Mouse (Mus musculus): ENCODE measurements around the gene Serpinb9. TPM values are rescaled to one million over a fixed set of nuclear protein-coding genes. Genes with fewer than 3 reads are reported as not detected.

Serpinb9 gene
- polyA plus RNA-seq, 1 experiment from 2014 or later = 1.6 TPM

DNA sequence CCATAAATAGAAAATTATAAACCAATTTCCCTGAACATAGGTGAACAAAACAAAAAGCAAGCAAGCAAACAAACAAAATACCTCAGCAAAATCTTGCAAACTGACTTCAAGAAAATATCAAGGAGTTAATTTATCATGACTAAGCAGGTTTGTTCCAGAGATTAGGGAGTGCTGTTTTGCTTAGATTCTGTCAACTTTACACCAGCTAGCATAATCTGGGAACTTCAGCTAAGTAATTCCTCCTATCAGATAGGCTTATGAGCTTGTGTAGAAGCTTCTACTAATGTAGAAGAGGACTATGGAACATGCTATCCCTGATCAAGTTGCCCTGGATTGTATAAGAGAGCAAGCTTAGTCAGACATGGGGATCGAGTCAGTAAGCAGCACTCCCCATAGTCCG, 44.2 kb downstream of the Serpinb9 start:
- 88% methylated on average over 2 of the region's 2 CpGs for WGBS
- ATAC-seq (replicated peaks) = no peak

DNA sequence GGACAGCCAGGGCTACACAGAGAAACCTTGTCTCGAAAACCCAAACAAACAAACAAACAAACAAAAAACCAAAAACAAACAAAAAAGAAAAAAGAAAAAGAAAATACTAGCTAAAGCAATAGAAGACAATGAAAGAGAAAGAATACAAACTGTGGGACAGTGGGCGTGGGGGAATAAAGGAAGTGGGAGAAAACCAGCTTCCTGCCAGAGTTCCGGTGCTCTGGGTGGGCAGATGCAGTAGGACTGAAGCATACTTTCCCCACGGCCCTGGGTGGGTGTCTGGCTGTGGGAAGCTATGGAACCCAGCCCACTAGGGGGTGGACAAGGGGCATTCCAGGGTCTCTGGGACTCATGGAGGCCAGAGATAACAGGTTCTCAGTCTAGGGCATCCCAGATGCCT, 45.1 kb downstream of the Serpinb9 start:
- Histone ChIP-seq H3K9me3 (no peaks in the 10 kb centered on the region), H3K9ac (no peak overlapping the region), H3K4me1 (no peaks in the 10 kb centered on the region), H3K27me3 (replicated peaks) (no peaks in the 10 kb centered on the region), H3K27ac (no peak overlapping the region), H3K4me3 (no peak overlapping the region), H3K4me2 (no peak overlapping the region), H3K36me3 (replicated peaks) (no peaks in the 10 kb centered on the region)
- WGBS = 77% methylated on average over 4 of the region's 4 CpGs
- no peak for ATAC-seq (replicated peaks)

More for the DNA sequence above, 44.2 kb downstream of the Serpinb9 start:
- H3K9me3 ChIP-seq = no peaks in the 10 kb centered on the region
- H3K36me3 ChIP-seq (replicated peaks) = no peaks in the 10 kb centered on the region
- H3K9ac ChIP-seq = no peak overlapping the region
- no peak overlapping the region for H3K4me2 ChIP-seq
- no peak overlapping the region for H3K27ac ChIP-seq
- no peak overlapping the region for H3K4me3 ChIP-seq
- H3K4me1 ChIP-seq = no peaks in the 10 kb centered on the region
- H3K27me3 ChIP-seq (replicated peaks) = no peaks in the 10 kb centered on the region

- Histone ChIP-seq H3K36me3 (replicated peaks) (no peaks in the 10 kb centered on the region), H3K27me3 (replicated peaks) (no peaks in the 10 kb centered on the region), H3K4me3 (no peak overlapping the region), H3K4me2 (no peak overlapping the region), H3K9me3 (no peaks in the 10 kb centered on the region), H3K27ac (no peak overlapping the region), H3K4me1 (no peaks in the 10 kb centered on the region), H3K9ac (no peak overlapping the region)
- ATAC-seq (replicated peaks) = no peak
- 75% methylated on average over 3 of the region's 3 CpGs for WGBS
Observed at GRCm38 (mm10) chr13:33051697-33052096, 48.6 kb downstream of the Serpinb9 start.

DNA sequence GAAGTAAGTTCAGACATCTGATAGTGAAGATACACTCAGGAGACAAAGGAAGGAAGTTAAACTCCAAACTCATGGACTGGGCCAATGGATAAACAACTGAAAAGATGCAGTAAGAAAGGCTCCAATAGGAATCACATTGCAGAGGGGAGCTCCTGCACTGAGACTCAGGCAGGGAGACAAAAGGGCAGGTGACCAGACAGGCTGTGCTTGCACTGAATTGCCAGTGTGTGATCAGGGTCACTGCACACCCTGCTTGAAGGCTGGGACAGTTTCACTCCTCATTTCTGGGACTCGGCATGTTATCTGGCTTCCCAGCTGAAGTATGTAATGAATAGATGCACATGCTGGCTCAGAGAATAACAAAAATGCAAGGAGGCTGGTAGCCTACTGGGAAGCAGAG, 60.0 kb downstream of the Serpinb9 start:
- Histone ChIP-seq H3K4me1 (no peaks in the 10 kb centered on the region), H3K36me3 (replicated peaks) (no peaks in the 10 kb centered on the region), H3K27me3 (replicated peaks) (no peaks in the 10 kb centered on the region), H3K4me2 (no peak overlapping the region), H3K9ac (no peak overlapping the region), H3K27ac (no peak overlapping the region), H3K4me3 (no peak overlapping the region), H3K9me3 (no peaks in the 10 kb centered on the region)
- 51% methylated on average over 1 of the region's 1 CpGs for WGBS
- ATAC-seq (replicated peaks) = no peak

Other genes with a start within 250 kb of the Serpinb9 start
- 0.11 and 0.21 TPM in 2 replicates for gene Mylk4, start 219.3 kb upstream of the Serpinb9 start, polyA plus RNA-seq (2015; fragmentation: Nextera tagmentation; extraction: Ambion mirVana)
- gene Wrnip1, start 201.2 kb upstream of the Serpinb9 start, polyA plus RNA-seq (2015; fragmentation: Nextera tagmentation; extraction: Ambion mirVana) = 41.5 and 54.9 TPM in 2 replicates
- not detected in 2 replicates for gene D930007J09Rik, start 200.4 kb upstream of the Serpinb9 start, polyA plus RNA-seq (2015; fragmentation: Nextera tagmentation; extraction: Ambion mirVana)
- 2.9 and 3.0 TPM in 2 replicates for gene Serpinb1a, start 152.1 kb upstream of the Serpinb9 start, polyA plus RNA-seq (2015; fragmentation: Nextera tagmentation; extraction: Ambion mirVana)
- gene Serpinb1c, start 105.0 kb upstream of the Serpinb9 start, polyA plus RNA-seq (2015; fragmentation: Nextera tagmentation; extraction: Ambion mirVana) = not detected in 2 replicates
- 1.6 and 1.7 TPM in 2 replicates for gene Serpinb6b, start 38.0 kb upstream of the Serpinb9 start, polyA plus RNA-seq (2015; fragmentation: Nextera tagmentation; extraction: Ambion mirVana)
- 0.23 and 0.36 TPM in 2 replicates for gene Serpinb9b, start 24.2 kb downstream of the Serpinb9 start, polyA plus RNA-seq (2015; fragmentation: Nextera tagmentation; extraction: Ambion mirVana)
- gene Serpinb1b, start 75.3 kb downstream of the Serpinb9 start, polyA plus RNA-seq (2015; fragmentation: Nextera tagmentation; extraction: Ambion mirVana) = 2.0 and 2.7 TPM in 2 replicates
- gene Serpinb9c, start 156.5 kb downstream of the Serpinb9 start, polyA plus RNA-seq (2015; fragmentation: Nextera tagmentation; extraction: Ambion mirVana) = not detected in 2 replicates
- not detected in 2 replicates for gene Serpinb9d, start 189.7 kb downstream of the Serpinb9 start, polyA plus RNA-seq (2015; fragmentation: Nextera tagmentation; extraction: Ambion mirVana)
- not detected in 2 replicates for gene Serpinb9e, start 246.4 kb downstream of the Serpinb9 start, polyA plus RNA-seq (2015; fragmentation: Nextera tagmentation; extraction: Ambion mirVana)

Measured in midbrain, embryonic 15.5 days (tissue).